Mouse (Mus musculus) 3134 (cell line): ENCODE measurements around the gene Gtsf2.
A peak's percentile ranks its signal among the peaks of the same experiment; 100 is the strongest.
"Not testable (repeated sequence)": the region's sequence is repeated elsewhere in the genome, so short reads cannot be mapped to it uniquely, and the experiment has no call there.

Experiments used
- DNase-seq: peaks from one replicate; pipeline ENCODE4 v3.0.0-alpha.2; 2011; ENCODE audit warnings: low spot score; ENCODE audit not compliant: insufficient read length; ENCODE audit errors: extremely low read depth

Gene Gtsf2

DNA sequence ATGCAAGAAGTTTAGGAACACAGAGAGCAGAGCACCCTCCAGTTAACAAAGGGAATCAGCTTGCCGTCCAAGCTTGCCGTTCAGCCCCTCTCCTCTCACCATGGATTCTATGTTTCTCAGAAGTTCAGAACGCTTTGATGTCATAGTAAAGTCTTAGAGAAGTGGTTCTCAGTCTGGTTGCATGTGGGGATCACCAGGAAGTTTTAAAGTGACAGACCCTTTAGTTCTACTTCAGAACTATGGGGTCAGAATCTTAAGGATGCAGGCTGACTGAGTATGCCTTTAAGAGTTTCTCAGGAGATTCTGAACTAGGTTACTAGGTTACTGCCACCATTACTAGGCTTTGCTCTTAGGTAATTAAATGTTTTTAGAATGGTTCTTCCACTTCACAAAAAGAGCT is at the start of gene Gtsf2:
Gene Gtsf2 (minus strand): TSS at position 101 of the 400 bp plus-strand sequence.
- DNase-seq = no peak

DNA sequence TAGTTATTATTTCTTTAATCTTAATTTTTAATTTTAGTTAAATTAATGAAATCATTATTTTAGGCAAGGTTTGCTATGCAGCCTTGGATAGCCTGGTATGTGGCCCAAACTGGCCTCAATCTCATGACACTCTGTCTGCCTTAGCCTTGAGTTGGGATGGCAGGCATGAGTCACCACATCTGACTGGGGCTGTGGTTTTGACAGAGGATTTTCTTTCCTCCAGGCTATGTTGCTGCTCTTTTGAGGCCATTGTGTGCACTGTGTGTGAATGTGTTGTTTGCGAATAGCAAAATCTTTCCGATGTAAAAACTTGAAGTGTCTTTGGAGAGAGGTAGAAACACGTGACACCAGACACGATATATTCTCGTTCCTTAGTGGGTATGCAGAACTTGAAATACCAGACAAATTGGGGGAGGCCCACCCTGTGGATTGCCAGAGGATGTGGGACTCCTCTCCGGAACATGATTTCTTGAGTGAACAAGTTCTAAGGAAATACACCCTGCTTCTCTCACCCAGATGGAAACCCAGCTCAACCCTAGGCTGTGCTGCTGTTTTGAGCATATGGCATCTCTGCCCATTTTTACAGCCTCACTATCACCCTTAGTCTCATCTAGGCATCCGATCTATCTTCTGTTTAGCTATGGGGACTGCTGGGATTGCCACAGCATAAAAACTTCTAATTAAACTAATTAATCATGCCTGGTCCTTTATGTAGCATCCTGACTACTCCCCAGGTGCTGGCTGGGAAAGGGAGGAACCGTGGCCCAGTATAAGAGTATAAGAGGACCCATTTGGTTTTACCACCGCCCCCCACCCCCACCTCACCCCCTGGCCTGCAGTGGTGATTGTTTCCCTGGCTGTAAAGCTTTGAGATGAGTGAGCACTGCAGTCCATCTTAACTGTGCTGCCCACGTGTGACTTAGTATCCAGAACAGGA is 48.2 kb upstream of the Gtsf2 start:
- peak; percentile 66 for DNase-seq

DNA sequence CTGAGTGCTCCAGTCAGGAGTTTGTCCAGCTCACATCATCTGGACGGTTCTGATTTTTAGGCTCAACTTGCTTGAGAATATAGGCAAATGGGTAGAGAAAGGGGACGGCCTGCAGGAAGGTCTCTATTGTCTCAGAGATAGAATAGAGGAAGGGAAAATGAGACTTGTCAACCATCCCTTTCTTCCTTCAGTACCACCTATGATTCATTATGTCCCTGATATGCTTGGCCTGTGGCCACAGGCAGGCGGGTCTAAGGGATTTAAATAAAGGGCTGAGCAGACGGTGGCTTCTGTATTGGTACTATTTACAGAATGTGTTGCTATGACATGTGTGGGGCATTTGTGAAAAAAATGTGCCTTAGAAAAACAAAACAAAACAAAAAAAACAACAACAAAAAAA is 40.1 kb upstream of the Gtsf2 start:
- DNase-seq = no peak

DNA sequence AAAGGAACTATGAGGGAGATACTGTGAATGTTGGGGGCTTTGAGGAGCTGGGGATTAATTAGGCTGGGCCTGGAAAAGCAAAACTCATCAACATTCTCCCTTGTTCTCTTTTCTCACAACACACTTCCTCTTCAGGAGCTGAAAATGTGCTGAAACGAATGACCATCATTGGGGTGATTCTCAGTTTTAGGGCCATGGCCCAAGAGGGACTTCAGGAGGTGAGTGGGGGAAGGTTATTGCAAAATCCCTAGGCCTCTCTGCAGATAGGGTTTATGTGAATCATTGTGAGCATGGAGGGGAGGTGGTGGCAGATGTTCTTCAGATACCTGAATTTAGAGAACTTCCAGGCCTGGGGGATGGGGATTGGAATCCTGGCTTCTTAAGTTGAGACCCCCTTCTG is 38.4 kb upstream of the Gtsf2 start:
- no peak for DNase-seq

DNA sequence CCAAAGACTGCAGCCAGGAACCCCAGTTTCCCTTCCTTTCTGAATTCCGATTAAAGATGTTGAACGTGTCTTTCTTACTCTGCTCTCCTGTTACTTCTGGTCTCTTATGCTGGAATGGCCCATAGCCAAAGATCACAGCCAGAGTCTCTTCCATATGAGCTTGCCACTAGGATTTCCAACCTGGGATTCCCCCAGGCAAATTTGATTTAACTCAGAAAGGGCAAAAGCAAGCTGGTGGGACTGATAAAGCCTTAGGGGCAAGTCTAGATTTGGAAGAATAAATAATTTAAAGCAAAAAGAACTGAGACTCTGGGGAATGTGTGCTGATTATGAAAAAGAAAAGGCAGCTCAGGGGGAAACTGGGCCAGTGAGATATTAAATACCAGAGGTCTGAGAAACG is 36.8 kb upstream of the Gtsf2 start:
- no peak for DNase-seq

DNA sequence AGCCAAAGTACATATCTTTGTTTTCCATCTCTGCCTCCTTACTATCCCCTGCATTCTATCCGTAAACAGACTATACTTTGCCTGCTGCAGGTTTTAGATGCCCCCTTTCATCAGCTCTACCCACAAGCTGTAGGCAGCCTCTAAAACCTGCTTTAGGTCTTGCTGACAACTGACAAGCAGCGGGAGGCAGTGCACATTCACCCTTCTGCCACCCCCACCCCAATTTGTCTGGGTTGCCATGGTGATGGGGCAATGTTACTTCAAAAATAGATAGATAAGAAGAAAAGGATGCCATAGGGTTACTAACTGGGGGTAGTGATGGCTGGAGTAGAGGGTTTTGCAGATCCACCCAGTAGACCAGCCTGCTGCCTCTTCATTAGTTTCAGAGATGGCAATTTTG is 36.2 kb upstream of the Gtsf2 start:
- DNase-seq = no peak

DNA sequence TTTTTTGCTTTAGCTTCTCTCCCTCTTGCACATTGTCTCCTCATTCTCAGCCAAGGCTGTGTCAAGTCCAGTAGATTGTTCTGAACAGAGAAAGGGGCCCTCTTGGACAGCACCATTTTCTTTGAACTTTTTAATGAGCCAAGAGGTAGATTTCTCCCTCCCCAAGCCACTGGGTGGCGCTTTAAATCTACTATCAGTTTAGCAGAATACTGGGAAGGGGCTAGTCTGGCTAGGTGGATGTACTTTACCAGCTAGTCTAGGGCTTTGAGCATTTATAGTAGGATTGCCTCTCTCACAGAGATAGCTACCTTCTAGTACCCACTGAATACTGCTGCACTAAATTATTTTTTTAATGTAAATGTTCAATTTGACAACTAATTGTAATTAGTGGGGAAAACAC is 34.2 kb upstream of the Gtsf2 start:
- no peak for DNase-seq

DNA sequence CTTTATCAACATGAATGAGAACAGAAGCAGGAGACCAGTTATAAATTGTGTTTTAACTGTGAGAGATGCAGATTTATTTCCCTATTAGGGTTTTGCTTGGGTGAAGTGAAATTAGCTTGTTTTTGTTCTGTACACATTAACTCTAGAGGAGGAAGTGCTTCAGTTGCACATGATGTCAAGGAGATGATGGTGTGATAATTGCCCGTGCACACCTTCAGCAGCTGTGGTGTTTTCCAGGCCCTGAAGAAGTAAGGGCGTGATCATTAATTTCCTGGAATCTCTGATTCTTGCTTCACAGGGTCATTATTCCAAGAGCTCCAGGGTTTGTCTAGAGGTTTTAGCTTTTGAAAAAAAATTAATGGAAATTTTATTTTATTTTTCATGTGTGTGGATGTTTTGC is 31.9 kb upstream of the Gtsf2 start:
- no peak for DNase-seq

DNA sequence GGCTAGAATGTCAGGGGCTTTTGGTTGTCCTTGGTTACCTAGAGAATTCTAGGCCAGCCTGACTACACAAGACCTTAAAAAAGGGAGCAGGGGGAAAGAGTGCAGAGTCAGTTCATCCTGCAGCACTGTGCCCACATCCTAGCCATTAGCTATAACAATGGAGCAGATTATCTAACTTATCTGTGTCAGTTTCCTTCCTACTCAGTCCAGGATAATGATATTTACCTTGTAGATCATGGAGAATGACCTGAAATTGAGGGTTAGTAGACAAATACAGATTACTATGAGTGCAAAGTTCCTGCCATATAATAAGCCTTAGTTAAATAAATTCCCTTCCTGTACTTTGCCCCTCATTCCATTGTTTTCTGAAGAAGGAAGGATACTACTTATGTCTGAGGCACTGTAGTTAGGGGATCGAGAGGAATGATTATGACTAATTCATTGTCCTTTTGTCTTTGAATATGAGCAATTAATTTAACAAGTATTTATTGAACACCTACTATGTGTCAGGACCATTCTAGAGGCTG is 30.9 kb upstream of the Gtsf2 start:
- no peak for DNase-seq

DNA sequence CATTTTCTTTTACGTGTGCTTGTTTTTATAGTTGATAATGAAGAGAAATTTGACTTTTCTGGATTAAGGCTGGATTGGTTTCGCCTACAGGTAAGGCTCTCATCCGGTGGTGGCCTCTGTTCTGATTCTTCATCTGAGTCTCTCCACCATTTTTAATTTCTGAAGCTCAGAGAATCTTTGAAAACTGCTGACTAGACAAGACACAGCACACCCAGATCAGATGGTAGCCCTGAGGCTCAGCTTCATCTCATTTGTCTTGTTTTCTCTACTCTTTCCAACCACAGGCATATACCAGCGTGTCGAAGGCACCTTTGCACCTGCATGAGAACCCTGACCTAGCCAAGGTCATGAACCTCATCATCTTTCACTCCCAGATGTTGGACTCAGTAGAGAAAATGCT is 25.5 kb upstream of the Gtsf2 start:
- DNase-seq = no peak

DNA sequence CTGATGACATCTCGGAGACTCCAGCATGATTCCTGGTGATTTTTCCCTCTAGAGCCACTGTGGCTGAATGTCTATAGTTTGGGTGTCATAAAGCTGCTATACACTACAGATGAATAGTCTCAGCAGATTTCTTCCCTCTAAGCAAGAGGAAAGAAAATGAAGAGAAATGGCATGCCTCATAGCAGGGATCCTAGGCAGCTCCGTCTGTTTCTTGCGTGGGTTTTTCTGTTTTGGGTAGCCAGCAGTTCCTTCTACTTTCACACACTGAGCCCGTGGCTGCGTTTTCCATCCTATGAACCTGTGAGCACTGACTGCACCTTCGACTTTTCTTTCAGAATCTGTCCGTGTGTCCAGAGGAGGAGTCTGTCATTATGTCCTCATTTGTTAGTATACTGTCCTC is 24.9 kb upstream of the Gtsf2 start:
- DNase-seq = no peak

DNA sequence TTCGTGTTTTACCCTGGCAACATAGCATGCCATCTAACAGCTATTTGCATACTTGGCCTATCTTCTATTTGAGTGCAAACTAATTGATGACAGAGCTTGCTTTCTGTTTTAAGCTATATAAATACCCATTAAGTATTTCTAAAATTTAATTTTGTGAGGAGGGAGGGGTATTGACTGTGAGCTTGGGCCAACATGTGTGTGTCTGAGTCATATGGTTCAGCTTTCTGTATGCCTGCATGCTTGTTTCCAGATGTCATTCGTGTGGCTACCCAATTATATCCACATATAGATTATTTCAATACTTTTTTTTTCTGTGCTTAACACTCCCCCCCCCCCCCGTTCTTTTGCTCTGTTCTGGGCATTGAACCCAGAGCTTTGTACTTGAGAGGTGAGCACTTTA is 24.0 kb upstream of the Gtsf2 start:
- no peak for DNase-seq

DNA sequence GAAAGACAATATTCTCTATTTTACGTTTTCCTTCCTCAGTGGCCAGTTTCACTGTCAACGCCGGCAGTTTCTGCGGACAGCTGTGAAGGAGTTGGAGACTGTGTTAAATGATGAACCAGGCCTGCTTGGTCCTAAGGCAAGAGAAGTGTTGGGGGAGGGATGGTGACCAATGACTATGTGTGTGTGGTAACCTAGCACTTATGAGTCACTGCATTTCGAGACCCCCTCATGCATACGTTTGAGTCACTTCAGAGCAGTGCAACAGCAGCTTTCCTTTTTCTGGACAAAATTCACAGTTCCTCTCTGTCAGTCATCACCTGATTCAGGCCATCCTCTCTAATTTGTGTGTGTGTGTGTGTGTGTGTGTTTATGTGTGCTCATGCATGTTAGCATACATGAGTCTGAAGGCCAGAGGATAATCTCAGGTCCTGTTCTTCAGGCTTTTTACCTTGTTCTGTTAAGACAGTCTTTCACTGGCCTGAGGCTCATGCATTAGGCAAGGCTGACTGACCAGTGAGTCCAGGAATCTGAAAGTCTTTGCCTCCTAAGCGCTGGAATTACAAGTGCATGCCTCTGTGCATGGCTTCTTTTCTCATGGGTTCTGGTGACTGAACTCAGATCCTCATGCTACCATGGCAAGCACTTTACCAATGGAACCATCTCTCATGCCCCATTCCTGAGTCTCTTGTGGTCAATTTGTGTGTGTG is 23.4 kb upstream of the Gtsf2 start:
- DNase-seq = no peak

DNA sequence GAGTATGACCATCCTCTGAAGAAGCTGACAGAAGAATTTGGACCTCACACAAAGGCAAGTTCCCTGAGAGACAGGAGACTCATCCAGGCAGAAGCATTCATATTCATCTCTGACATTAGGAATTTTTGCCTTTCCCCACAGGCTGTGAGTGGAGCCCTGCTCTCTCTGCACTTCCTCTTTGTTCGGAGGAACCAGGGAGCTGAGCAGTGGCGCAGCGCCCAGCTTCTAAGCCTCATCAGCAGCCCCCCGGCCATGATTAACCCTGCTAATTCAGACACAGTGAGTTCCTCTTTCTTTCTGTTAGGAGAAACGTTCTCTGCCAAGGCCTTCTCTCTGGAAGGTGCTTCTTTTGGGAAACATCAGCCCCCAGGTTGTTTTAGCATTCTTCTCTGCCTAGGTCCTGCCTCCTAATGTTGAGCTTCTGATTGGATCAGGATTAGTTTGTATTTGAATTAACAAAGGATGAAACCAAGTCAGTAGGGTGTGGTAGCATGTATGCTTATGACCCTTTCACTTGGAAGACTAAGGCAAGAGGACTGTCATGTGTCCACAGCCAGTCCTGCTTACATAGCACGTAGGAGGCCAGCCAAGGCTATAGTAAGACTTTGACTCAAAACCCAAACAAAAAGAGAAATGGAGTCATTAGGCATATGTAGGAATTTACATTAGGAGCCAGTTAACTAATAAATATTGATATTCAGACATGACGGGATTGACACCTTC is 14.4 kb upstream of the Gtsf2 start:
- no peak for DNase-seq

DNA sequence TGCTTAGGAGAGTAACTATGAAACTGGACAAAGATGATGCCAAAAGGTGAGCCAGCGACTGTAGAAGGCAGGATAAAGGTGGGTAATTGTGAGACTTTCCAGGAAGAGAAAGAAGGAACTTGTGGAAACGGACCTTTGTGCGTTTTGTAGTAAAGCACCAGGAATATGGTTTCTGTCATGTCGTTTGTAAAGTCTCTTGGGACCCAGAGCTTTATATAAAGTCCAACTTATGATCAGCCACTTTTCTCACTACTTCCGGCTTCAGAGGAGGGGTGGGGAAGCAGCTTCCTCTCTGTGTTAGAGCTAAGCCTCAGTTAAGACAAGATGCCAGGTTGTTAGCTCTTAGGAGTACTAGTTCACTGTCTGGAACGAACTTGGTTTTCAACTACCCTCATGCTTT is 6.2 kb upstream of the Gtsf2 start:
- no peak for DNase-seq

DNA sequence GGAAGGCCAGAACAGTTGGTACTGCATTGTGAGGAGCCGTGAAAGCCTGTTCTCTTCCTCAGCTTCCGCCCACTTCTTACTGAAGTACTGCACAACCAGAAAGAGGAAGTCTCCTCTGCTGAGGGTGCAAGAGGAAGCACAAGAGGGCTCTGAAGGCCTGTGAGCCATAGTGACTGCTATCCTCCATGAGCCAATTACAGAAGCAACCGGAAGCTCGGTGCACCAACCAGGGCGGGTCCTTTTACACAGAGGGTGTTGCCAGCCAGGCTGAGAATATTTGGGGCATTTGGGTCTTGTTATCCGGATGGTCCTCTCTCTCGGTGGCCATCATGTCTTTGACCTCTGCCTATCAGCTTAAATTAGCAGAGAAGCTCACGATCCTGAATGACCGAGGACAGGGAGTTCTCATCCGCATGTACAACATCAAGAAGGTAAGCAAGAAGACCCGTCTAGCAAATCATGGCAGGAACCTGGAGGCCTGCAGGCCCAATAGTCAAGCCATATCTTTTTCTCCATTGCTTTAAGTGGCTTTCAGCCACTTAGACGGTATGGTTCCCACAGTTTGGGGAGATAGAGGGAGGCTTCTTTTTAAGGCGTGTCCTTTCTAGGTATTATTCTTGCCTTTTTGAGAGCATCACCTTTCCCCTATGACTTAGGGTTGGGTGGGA is 5.4 kb upstream of the Gtsf2 start, which contains the start of gene Nckap1l:
Gene Nckap1l (plus strand): TSS at position 244 of the 668 bp plus-strand sequence.
- DNase-seq = peak; percentile 46

DNA sequence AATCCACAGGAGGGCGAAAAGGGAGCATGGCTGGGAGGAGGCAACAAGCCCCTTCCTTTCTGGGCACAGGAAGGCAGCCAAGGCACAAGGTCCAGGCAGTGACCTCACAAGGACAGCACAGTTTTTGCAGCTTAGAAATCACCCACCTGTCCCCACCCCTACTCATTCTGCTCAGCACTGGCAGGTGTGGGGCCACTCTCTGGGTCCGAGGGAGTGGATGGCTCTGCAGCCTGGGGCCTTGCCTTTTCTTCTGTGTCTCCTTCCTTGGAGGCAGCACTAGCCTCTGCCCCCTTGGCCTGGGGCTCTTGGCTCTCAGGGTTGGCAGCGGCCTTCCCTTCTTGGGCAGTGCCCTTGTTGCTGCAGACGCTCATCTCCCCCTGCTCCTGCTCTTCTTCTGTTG is 2.3 kb downstream of the Gtsf2 start:
- not testable (repeated sequence) for DNase-seq

DNA sequence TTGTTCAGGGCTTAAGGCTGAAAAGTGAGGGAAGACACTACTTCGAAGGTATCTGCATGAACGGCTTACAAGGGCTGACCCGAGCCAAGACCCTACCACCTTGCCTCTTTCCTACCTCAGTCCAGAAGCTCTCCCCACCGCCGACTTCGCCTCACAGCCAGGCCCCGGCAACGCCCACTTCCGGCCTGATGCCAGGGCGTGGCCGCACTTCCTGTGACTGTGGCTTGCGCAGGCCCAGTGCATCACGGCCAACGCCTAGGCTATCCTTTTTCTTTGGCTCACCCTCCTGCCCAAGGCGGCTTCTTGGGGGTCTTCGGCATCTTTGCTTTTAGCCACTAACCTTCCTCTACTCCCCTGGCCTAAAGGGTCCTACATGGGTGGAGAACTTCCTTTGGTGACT is 18.0 kb downstream of the Gtsf2 start, which contains the start of gene Gtsf1:
Gene Gtsf1 (minus strand): TSS at position 230 of the 400 bp plus-strand sequence.
- DNase-seq = no peak

DNA sequence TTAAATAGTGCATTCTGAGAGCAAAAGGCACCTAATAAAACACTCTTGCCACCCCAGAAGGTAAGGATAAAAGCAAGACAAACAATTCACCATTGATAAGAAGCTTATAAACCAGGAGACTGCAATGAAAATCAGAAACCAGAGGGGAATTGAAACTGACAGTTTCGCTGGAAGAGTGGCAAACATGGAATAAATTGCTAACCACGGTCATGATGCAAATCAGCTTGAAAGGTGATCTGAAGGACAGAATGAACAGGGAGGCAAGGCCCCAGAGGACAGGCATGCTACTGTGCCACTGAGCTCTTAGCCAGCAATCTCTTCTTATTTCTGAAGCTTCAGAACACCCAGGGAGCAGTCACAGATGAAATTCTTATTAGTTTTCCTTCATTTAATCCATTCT is 21.3 kb downstream of the Gtsf2 start:
- no peak for DNase-seq

DNA sequence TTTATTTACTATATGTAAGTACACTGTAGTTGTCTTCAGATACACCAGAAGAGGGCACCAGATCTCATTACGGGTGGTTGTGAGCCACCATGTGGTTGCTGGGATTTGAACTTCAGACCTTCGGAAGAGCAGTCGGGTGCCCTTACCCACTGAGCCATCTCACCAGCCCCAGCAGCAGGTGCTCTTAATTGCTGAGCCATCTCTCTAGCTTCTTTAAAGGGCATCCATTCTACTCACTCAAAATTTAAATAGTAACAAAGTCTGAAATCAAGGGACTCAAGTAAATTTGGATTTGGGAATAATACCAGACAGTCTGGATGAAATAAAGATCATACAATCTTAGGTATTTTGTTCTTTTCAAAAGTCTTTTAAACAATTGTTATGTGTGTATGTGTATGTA is 42.7 kb downstream of the Gtsf2 start:
- DNase-seq = not testable (repeated sequence)
